Mouse (Mus musculus): ENCODE data around the gene Agrp.
"Not testable (repeated sequence)": the region's sequence is repeated elsewhere in the genome, so short reads cannot be mapped to it uniquely, and the experiment has no call there.

The Agrp gene

DNA sequence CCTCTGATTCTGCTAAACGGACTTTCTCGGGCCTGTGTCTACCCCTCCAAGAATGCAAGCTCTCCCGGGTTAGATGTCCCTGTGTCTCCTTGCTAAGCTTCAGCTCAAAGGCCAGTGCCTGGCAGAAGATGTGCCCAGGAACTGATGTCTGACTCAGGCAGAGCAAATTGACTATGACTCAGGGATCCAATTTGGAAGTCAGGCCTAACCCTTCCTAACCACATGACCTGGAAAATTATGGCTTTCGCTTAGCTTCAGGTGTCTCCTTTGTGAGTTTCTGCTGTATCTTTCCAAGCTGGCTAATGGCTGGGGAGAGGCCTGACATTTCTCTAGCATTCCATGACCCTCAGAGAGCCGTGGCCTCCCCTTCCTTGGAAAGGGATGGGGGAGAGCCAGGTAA lies 35.9 kb downstream of the Agrp start:
- no peak for DNase-seq (ENCODE audit: low spot score in 2 of 2)

- DNase-seq (ENCODE audit: low spot score in 2 of 2): no peak
These were observed 38.4 kb downstream of the Agrp start for GRCm38 (mm10) chr8:105598777-105599176.

DNA sequence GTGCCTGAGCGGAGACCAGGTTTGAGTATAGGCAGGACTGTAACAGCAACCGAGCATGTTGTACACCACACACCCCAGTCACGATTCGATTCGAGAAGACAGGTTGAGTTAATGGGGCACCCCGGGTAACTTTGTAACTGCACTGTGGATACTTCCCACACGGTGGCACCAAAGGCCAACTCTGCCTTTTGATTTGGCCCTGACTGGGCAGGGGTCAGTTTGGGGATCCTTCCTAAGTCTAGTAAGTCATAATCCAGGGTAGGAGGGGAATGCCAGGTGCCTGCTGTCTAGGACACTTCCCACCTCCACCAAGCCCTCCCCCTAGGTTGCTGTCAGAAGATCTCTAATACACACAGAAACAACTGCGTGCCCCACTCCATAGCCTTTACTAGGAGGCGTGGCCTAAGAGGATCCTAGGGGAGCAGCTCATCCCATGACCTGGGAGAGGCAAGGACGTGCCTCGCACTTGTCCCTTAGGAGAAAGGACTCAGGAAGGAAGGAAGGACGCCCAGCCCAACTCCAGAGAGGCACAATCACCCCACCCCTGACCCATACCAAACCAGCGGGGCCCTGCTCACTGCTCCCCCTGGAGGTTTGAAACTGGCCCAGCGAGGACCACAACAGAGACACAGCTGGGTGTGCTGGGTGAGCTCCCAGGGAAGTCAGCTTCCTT lies 40.7 kb downstream of the Agrp start:
- DNase-seq (ENCODE audit: low spot score in 2 of 2): peak; percentile 67 to 85

GRCm38 (mm10) chr8:105594451-105595242 lies 42.5 kb downstream of the Agrp start:
- DNase-seq (ENCODE audit: low spot score in 2 of 2): no peak

GRCm38 (mm10) chr8:105593859-105594258 lies 43.3 kb downstream of the Agrp start:
- DNase-seq (ENCODE audit: low spot score in 2 of 2): no peak

DNA sequence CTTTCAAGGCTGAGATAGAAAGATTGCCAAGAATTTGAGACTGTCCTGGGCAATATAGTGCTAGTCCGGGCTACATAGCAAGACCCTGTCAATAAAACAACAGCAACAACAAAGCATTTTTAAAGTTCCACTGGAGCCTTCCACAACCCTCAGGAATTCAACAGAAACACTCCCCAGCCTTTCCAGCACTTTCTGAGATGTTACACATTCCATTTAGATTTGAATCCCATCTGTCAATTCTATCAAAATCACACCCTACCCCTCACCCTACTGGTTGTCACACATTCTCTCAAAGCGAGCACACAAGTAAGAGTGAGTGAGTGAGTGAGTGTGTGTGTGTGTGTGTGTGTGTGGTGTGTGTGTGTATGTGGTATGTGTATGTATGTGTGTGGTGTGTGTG lies 44.8 kb downstream of the Agrp start:
- DNase-seq (ENCODE audit: low spot score in 2 of 2): no peak

DNA sequence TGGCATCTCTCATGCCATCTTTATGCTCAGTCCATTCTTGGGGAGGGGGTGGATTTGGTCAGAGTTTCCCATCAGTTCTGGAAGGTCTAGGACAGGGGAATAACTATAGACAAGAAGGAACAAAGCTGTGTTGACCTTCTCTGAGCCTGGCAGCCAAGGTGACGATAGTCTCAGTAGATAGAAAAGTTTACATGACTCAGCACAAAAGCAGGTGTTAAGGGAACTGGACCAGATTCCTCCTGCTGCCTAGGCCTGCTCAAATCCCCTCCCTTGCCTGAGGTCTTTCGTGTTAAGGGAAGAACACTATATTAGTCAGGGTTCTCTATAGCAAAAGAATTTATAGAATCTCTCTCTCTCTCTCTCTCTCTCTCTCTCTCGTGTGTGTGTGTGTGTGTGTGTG lies 57.5 kb downstream of the Agrp start:
- no peak for DNase-seq (ENCODE audit: low spot score in 2 of 2)

GRCm38 (mm10) chr8:105575538-105575937 lies 61.7 kb downstream of the Agrp start:
- no peak for DNase-seq (ENCODE audit: low spot score in 2 of 2)

DNA sequence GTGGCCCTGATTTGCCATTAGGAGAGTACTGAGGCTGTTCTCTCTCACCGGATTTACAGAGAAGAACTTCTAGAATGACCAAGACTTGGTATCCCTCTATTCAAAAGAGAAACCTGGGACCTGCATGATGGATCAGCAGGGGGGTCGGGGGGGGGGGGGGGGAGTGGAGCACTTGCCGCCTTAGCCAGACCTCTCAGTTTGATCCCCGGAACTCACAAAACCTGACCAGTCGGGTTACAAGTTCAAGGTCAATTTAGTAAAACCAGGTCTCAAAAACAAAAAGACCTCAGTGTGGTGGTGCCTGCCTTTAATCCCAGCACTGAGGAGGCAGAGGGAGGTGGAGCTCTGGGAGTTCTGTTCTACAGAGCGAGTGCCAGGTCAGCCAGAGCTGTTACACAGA lies 62.5 kb downstream of the Agrp start:
- DNase-seq (ENCODE audit: low spot score in 2 of 2): no peak

DNA sequence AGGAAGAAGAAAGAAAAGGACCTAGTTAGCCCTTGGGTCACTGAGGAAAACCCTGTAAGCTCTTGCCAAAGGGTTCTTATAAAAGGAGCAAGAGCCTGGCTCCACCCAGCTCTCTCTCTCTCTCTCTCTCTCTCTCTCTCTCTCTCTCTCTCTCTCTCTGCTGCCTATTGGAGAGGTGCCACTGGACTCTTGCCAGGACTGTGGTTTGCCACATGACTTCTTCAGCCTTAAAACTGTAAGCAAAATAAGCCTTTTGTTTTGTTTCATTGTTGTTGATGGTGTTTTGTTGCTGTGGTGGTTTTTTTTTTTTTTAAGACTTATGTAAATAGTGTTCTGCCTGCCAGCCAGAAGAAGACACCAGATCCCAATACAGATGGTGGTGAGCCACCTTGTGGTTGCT lies 63.8 kb downstream of the Agrp start:
- DNase-seq (ENCODE audit: low spot score in 2 of 2): no peak

GRCm38 (mm10) chr8:105571810-105572209 lies 65.4 kb downstream of the Agrp start:
- no peak for DNase-seq (ENCODE audit: low spot score in 2 of 2)

DNA sequence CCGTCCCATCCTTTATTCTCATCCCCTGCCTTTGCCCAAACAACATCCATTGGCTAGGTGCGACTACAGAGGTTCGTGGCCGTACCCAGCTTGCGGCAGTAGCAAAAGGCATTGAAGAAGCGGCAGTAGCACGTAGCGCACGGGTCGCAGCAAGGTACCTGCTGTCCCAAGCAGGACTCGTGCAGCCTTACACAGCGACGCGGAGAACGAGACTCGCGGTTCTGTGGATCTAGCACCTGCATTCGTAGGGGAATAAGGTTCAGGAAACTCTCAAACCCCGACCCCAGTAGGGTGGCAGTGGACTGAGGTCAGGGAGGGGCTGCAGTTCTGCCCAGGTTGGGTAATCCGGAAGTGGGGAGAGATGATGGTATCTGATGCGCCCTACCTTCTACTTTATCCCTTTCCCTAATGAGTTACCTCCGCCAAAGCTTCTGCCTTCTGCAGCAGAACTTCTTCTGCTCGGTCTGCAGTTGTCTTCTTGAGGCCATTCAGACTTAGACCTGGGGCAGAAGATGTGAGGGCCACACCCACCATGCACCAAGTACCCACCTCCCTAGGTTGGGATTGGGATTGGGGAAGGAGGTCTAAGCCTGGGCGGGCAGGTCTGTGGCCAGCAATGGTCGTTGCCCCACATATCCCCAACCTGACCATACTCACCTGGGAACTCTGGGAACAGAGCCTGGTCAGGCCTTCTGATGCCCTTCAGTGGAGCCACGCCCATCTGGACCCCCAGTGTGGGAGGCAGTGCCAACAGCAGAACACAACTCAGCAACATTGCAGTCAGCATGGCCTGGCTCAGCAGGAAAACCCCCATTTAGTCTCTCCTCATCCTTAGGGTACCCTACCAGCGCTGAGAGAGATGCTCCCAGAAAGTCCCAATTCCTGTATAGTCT lies 70.2 kb downstream of the Agrp start:
- DNase-seq (ENCODE audit: low spot score in 2 of 2): peak; percentile 31 to 78

DNA sequence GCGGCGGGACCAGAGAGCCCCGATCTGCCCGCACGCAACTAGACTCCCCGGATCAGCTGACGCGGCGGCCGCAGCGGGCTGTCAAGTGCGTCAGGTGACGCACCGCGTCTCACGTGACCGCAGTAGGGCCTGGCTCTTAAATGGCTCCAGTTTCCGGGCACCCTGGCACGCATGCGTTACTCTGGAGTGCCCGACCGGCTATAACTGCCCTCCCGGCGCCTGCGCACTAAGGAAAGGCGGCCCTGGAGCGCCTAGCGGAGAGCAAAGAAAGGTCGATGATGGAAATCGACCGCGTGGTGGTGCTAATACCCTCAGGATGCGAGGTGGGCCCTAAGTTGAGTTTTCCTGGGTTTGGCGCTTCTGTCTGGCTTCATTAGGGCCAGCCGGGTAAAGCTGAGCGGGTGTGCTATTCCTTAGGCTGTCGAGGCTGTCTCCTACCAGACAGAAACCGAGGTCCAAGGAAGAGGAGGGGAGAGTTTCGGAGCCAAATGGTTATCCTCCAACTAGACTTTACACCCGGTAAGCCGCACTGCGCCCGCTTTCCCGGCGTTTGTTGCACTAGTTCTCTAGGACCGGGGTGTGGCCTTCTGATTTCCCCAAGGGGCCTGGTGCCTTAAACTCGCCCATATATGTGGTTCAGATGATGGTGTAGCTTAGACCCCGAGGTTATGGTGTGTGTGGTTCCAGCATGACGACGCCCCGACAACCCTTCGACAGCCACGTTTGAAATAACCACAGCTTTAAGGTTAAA lies 71.1 kb downstream of the Agrp start, which contains the start of gene Atp6v0d1:
TSS of gene Atp6v0d1 (minus strand) at position 96 of the 751 bp plus-strand sequence.
- DNase-seq (ENCODE audit: low spot score in 2 of 2): peak; percentile 99 to 100

GRCm38 (mm10) chr8:105565401-105565881 lies 71.8 kb downstream of the Agrp start:
- peak in 1 of 2 experiments; percentile 84 for DNase-seq (ENCODE audit: low spot score in 2 of 2)

DNA sequence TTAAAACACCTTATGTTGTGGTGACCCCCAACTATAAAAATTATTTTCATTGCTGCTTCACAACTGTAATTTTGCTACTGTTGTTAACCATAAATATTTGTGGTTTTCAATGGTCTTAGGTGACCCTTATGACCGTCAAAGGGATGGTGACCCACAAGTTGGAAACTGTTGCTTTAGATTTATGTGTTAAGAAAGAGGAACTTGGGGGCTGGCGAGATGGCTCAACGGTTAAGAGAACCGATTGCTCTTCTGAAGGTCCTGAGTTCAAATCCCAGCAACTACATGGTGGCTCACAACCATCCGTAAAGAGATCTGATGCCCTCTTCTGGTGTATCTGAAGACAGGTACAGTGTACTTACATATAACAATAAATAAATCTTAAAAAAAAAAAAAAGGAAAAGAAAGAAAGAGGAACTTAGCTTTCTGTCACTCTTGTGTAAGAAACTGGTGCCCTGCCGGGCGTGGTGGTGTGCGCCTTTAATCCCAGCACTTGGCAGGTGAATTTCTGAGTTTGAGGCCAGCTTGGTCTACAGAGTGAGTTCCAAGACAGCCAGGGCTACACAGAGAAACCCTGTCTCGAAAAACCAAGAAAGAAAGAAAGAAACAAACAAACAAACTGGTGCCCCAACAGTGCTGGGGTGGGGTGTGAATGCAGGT lies 72.5 kb downstream of the Agrp start:
- DNase-seq (ENCODE audit: low spot score in 2 of 2): not testable (repeated sequence)

DNA sequence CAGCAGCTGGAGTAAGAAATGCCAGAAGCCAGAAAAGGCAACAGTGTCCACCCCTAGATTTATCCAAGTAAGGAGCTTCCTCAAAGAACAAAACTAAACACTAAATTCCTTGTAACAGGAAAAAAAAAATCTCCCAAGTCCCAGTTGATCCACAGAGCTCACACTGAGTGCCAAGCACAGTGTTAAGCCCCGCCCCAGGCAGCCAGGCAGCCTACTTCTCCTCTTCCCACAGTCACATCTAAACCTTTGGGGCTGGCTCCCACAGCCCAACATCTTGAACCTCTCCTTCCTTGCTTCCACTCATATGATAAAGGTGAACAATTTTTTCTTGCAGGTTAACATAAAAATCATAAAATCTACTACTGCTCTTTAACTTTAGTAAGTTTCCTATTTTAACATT lies 73.3 kb downstream of the Agrp start:
- DNase-seq (ENCODE audit: low spot score in 2 of 2): no peak

DNA sequence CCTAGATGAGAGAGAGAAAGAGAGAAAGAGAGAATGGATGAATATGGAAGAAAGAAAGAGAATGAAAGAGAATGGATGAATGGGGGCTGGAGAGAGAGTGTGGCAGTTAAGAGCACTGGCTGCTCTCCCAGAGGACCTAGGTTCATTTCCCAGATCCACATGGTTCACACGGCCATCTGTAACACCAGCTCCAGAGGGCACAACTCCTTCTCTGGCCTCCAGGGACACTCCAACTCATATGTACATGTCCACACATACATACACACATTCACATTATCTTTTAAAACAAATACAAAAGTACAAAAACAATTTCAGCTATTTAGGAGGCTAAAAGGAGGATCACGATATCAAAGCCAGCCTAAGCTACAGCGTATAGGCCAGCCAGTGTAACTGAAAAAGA lies 74.3 kb downstream of the Agrp start:
- no peak for DNase-seq (ENCODE audit: low spot score in 2 of 2)

DNA sequence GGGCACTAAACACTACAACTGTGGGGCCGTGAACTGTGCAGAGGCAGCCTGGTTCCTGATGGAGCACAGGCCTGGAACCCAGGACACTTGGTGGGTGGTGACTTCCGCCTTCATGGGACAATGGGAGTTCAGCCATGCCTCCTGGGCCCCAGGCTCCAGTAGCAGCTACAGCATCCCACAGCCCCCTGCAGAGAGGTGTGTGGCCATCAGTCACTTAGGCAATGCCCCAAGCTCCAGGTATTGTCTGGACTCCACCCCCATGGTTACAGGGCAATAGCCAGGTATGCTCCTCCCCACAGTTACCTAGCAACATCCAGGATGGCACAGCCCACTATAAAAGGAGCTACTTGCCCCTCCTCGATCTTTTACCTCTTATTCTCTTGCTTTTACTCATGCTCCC lies 82.0 kb downstream of the Agrp start:
- no peak for DNase-seq (ENCODE audit: low spot score in 2 of 2)

- peak; percentile 56 to 74 for DNase-seq (ENCODE audit: low spot score in 2 of 2)
These were observed 83.1 kb downstream of the Agrp start for GRCm38 (mm10) chr8:105554087-105554486.

GRCm38 (mm10) chr8:105552824-105553223 lies 84.4 kb downstream of the Agrp start:
- no peak for DNase-seq (ENCODE audit: low spot score in 2 of 2)

GRCm38 (mm10) chr8:105552032-105552431 lies 85.2 kb downstream of the Agrp start:
- DNase-seq (ENCODE audit: low spot score in 2 of 2): no peak

Data from spleen, postnatal 4 days (tissue).